Mouse (Mus musculus): ENCODE measurements around the gene Adap2.

- TF ChIP-seq POLR2A (IDR thresholded peaks at IDR 0.05; ENCODE audit: borderline replicate concordance, extremely low read depth, low read depth, low read length) (no peak), CTCF (IDR thresholded peaks at IDR 0.05; ENCODE audit: insufficient read depth, low read length) (no peak)
Measured at GRCm38 (mm10) chr11:80164224-80164623, 10.3 kb downstream of the Adap2 start.

Measured in lung, adult 2 months (tissue).